Mouse (Mus musculus): ENCODE data around the gene Jagn1.

Gene Jagn1

GRCm38 (mm10) chr6:113473715-113474114 is 31.3 kb downstream of the Jagn1 start:
- DNase-seq (ENCODE audit: low spot score) = no peak

DNA sequence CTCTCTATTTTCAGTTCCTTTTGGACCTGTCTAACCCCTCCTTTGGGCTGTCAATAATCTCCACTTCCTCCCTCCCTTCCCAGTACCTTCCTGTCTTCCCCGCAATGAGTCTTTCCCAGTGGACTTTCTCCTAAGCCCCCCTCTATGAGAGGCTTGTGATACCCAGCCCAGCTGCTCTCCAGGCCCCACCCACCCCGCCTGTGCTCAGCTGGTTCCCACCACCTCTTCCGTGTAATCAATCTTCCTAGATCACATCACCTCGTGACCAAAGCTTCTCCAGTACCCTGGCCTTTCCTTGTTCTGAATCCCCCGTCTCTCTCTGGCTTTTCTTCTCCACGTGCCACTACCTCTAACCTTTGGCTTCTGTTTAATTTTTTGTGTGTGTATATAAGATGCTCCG is 35.0 kb downstream of the Jagn1 start:
- DNase-seq (ENCODE audit: low spot score) = no peak

- DNase-seq (ENCODE audit: low spot score) = no peak
Measured at GRCm38 (mm10) chr6:113478906-113479305, 36.5 kb downstream of the Jagn1 start.

GRCm38 (mm10) chr6:113480555-113481373 is 38.4 kb downstream of the Jagn1 start:
- no peak for DNase-seq (ENCODE audit: low spot score)

GRCm38 (mm10) chr6:113482477-113483099 is 40.2 kb downstream of the Jagn1 start:
- DNase-seq (ENCODE audit: low spot score) = no peak

- DNase-seq (ENCODE audit: low spot score) = peak; percentile 79
Measured at GRCm38 (mm10) chr6:113483100-113483615, 40.8 kb downstream of the Jagn1 start, which contains the start of gene Creld1. Gene Creld1 (plus strand): TSS chr6:113483297.

DNA sequence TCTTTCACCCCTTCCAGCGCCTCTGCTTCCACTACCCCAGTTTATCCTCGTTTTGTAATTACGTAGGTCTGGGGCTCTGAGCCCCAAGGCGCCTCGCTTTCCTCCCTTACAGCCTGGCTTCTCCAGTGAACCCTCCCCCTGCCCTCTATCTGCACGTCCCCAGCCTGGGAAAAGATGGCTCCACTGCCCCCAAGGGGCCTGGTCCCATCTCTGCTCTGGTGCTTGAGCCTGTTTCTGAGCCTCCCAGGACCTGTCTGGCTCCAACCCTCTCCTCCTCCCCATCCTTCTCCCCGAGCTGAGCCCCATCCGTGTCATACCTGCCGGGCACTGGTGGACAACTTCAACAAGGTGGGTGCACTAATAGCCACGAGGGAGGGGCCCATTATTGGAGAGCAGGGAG is 41.4 kb downstream of the Jagn1 start:
- DNase-seq (ENCODE audit: low spot score) = no peak

DNA sequence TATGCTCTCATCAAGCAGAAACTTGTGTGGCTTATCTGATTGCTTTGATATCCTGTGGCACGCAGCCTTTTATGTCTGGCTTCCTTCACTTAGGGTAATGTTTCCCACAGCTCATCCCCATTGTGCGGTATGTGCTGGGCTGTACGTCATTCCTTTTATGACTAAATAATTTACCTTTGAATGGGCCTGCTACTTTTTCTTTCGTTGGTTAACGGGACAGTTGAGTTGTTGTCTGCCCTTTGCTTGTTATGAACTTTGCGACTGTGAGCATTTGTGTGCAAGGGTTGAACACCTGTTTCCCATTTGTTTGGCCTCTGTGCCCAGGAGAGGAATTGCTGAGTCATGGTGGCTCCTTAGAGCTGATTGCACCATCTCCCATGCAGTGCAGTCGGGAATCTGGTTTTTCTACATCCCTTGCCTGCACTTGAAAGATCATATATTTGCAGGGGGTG is 44.8 kb downstream of the Jagn1 start:
- DNase-seq (ENCODE audit: low spot score) = no peak

DNA sequence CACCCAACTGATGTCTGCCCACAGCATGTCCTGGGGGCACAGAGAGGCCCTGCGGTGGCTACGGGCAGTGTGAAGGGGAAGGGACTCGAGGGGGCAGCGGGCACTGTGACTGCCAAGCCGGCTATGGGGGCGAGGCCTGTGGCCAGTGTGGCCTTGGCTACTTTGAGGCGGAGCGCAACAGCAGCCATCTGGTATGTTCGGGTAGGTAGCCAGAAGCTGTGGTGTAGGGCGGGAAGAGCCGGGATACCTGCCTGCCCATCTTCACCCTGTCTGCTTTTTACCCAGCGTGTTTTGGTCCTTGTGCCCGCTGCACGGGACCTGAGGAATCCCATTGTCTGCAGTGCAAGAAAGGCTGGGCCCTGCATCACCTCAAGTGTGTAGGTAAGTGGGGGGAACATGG is 47.0 kb downstream of the Jagn1 start:
- DNase-seq (ENCODE audit: low spot score) = no peak

DNA sequence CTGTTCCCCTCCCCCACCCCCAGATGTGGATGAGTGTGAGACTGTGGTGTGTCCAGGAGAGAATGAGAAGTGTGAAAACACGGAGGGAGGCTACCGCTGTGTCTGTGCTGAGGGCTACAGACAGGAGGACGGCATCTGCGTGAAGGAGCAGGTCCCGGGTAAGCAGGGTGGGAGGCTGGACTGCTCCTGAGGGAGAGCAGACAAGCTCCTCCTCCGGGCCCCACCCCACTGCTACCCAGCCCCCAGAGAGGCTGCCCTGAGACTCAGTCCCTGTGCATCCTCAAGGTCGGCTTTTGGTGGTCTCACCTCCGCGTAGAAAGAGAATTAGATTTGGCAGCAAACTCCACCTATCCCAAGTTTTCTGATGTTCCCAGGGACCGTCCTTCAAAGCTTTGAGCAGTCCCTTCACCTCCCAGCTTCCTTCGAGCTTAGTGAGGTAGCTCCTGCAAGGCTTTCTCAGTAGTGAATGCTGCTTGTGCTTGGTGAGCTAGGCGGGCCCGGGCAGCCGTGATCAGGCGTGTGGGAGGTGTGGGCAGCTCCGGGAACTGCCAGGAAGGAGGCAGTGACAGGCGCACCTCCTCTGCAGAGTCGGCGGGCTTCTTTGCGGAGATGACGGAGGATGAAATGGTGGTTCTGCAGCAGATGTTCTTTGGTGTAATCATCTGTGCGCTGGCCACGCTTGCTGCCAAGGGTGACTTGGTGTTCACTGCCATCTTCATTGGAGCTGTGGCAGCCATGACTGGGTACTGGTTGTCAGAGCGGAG is 49.9 kb downstream of the Jagn1 start:
- DNase-seq (ENCODE audit: low spot score) = no peak

DNA sequence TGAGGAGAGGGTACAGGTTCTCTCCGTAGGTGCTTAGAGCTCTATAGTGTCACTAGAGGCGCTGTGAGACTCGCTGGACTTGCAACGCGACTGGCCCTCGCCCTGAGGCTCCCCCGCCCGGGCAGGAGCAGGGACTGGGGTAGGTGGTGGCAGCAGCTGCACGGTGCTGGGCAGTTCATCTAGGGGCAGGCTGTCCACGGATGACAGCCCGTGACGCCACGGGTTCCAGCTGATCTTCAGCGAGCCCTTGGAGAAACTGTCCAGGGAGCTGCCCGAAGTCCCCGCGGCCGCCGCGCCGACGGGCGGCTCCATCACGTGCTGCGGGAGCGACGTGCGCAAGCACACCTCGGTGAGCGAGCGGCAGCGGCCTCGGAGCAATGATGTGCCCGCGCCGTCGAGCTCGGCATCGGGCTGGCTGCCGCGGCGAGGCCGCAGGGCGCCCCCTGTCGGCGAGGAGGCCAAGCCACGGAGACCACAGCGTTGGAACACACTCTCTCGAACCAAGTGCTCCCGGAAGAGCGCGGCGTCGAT is 52.0 kb downstream of the Jagn1 start:
- peak; percentile 77 for DNase-seq (ENCODE audit: low spot score)

GRCm38 (mm10) chr6:113495071-113495675 is 52.8 kb downstream of the Jagn1 start:
- DNase-seq (ENCODE audit: low spot score) = no peak

Measured in ovary, postnatal 14 days (tissue).